Mouse (Mus musculus) forebrain, embryonic 10.5 days (tissue): ENCODE results near the gene Cr2. TPM values are rescaled to one million over a fixed set of nuclear protein-coding genes. Genes with fewer than 3 reads are reported as not detected.
A peak's percentile ranks its signal among the peaks of the same experiment; 100 is the strongest.

Experiments used
- DNase-seq: peaks from one replicate; pipeline ENCODE4 v3.0.0-alpha.2; 2017; ENCODE audit warnings: low spot score; ENCODE audit errors: extremely low spot score
- H3K27ac ChIP-seq: fragments of 300-500 bp; sonication (generic); 2 replicates; pipeline ENCODE4 v1.5.1; 2016; ENCODE audit warnings: mild to moderate bottlenecking
- H3K27me3 ChIP-seq: fragments of 300-500 bp; sonication (generic); 2 replicates; pipeline ENCODE4 v1.6.1; 2016; ENCODE audit warnings: mild to moderate bottlenecking; ENCODE audit not compliant: poor library complexity, severe bottlenecking
- H3K36me3 ChIP-seq: fragments of 300-500 bp; sonication (generic); replicated peaks from 2 replicates; pipeline ENCODE4 v1.6.1; 2016; ENCODE audit warnings: mild to moderate bottlenecking, moderate library complexity
- H3K4me1 ChIP-seq: fragments of 300-500 bp; sonication (generic); 2 replicates; pipeline ENCODE4 v1.6.1; 2016
- H3K4me3 ChIP-seq: fragments of 300-500 bp; sonication (generic); 2 replicates; pipeline ENCODE4 v1.5.1; 2016; ENCODE audit warnings: mild to moderate bottlenecking, moderate library complexity
- H3K9me3 ChIP-seq: fragments of 300-500 bp; sonication (generic); 2 replicates; pipeline ENCODE4 v1.6.1; 2016; ENCODE audit warnings: mild to moderate bottlenecking, moderate library complexity
- WGBS: fragments of 180-500 bp; shearing (Covaris S2); methylation state at CpG from one replicate; pipeline ENCODE4 v1.1.7; 2016; 5-methylcytosine and 5-hydroxymethylcytosine counted together
- polyA plus RNA-seq: library from polyadenylated mRNA; unstranded; fragments of >200 nt; fragmentation: Nextera tagmentation; extraction: Ambion mirVana; gene quantifications from 2 replicates; pipeline ENCODE4 v1.2.1, GENCODE M21; 2016

Gene Cr2
- polyA plus RNA-seq, 1 experiment from 2014 or later = 0.41 TPM

DNA sequence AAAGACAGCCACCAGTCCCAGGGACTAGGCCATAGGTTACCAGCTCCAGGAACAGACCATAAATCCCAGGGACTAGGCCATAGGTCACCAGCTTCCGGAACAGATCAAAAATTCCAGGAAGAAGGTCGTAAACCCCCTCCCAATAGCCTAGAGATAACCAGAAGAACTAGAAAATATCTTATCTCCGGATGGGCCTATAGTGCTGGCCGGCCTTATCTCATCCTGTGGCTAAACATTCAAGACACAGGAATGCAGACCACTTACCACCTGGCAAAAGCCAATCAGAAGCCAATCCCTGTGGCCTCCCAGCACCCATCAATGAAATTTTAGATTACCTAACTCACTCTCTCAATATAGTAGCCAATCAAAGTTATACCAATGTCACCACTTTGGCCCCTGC is 75.8 kb downstream of the Cr2 start:
- 88% methylated on average over 4 of the region's 4 CpGs for WGBS
- DNase-seq = no peak
- H3K27me3 ChIP-seq = no peaks in the 10 kb centered on the region
- no peaks in the 10 kb centered on the region for H3K9me3 ChIP-seq
- no peaks in the 10 kb centered on the region for H3K4me1 ChIP-seq
- peaks cover 61% of the 10 kb centered on the region for H3K36me3 ChIP-seq
- H3K4me3 ChIP-seq = no peak overlapping the region
- no peak overlapping the region for H3K27ac ChIP-seq

DNA sequence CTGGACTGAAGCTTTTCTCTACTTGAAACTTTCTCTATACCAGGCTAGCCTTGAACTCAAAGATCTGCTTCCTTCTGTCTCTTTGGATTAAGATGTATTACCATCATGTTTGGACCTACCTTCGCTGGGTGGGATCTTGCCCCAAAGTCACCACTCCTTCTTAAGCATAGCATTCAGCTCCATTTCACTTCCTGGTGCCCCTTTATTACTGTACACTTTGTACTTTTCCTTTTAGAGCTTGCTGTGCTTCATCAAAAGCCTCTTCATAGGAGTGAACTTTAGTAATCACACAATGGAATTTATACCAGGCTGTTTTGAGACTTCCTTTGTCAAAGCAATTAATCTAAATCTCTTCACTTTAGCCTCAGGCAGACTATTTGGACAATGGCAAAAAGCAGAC is 78.5 kb downstream of the Cr2 start:
- DNase-seq = no peak
- Histone ChIP-seq H3K27ac (no peak overlapping the region), H3K36me3 (peaks cover 42% of the 10 kb centered on the region), H3K9me3 (no peaks in the 10 kb centered on the region), H3K4me1 (no peaks in the 10 kb centered on the region), H3K4me3 (no peak overlapping the region), H3K27me3 (no peaks in the 10 kb centered on the region)
- 98% methylated on average over 1 of the region's 1 CpGs for WGBS

DNA sequence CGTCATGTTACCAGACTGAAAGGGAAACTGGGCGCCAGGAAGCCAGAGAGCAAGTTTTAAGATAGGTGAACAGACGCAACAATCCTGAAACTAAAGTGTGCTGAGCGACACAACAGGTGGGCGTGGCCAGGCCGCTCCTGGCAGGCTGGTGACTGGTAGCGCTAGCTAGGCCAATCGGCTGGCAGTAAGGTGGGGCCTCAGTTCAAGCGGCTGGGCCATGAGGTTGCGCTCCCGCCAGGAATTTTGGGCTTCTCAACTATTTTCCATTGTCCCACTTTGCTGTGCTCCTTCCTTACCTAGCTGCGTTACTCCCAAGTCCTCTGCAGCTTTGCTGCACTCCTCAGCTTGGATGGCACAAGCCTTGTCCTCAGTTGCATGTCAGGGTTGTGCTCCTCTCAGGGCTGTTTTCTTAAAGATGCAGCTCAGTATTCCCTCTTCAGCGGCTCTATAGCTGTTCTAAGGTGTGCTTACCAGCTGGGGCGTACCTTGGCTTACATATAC is 84.2 kb downstream of the Cr2 start, which contains the start of gene Cd46:
Cd46 (minus strand) TSS at position 30 of the 501 bp plus-strand sequence.
- Histone ChIP-seq H3K4me1 (peaks cover 14% of the 10 kb centered on the region), H3K27ac (peak within 1 kb of the TSS; percentile 83), H3K36me3 (peaks cover 11% of the 10 kb centered on the region; the same call in 1 of the 2 replicates), H3K27me3 (no peaks in the 10 kb centered on the region), H3K9me3 (no peaks in the 10 kb centered on the region), H3K4me3 (peak within 1 kb of the TSS; percentile 59)
- WGBS = 2% methylated on average over 14 of the region's 14 CpGs
- peak; percentile 78 for DNase-seq

DNA sequence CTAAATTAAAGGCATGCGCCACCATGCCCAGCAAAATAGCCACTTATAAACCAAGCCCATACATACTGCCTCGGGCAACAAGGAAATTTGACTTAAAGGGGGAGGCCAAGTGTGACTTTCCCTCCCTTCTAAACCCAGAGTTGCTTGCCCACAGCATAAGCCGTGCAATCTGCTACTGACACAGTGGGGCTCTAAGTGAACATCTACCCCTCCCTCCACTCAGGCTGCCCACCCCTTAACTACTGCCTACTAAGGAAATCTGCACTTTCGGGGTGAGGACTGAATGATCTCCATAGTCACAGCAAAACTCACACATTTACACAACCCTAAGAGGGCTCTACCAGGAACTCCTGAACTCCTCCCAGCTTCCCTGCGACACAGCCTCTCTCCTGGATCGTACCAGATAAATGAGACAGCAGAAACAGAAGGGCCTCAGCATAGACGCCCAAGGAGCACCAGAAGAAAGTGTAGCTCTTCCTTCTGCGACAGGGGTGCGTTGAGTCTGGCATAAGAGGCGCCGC is 84.8 kb downstream of the Cr2 start:
- Histone ChIP-seq H3K27me3 (no peaks in the 10 kb centered on the region), H3K9me3 (no peaks in the 10 kb centered on the region), H3K4me3 (peak overlapping the region; percentile 59), H3K27ac (peak overlapping the region; percentile 83), H3K4me1 (peaks cover 14% of the 10 kb centered on the region), H3K36me3 (peaks cover 6% of the 10 kb centered on the region; the same call in 1 of the 2 replicates)
- no peak for DNase-seq
- 18% methylated on average over 11 of the region's 11 CpGs for WGBS

Other genes starting within 250 kb of the Cr2 start
- gene Cd34, start 237.9 kb downstream of the Cr2 start, polyA plus RNA-seq = 57.8 and 60.0 TPM in 2 replicates
- gene Cd46, start 84.5 kb downstream of the Cr2 start, polyA plus RNA-seq = 0.46 and 0.86 TPM in 2 replicates
- 40.9 and 46.2 TPM in 2 replicates for gene Cr1l, start 45.1 kb downstream of the Cr2 start, polyA plus RNA-seq